ENCODE assay signal across 9 mouse cellular contexts in the genomic region with DNA sequence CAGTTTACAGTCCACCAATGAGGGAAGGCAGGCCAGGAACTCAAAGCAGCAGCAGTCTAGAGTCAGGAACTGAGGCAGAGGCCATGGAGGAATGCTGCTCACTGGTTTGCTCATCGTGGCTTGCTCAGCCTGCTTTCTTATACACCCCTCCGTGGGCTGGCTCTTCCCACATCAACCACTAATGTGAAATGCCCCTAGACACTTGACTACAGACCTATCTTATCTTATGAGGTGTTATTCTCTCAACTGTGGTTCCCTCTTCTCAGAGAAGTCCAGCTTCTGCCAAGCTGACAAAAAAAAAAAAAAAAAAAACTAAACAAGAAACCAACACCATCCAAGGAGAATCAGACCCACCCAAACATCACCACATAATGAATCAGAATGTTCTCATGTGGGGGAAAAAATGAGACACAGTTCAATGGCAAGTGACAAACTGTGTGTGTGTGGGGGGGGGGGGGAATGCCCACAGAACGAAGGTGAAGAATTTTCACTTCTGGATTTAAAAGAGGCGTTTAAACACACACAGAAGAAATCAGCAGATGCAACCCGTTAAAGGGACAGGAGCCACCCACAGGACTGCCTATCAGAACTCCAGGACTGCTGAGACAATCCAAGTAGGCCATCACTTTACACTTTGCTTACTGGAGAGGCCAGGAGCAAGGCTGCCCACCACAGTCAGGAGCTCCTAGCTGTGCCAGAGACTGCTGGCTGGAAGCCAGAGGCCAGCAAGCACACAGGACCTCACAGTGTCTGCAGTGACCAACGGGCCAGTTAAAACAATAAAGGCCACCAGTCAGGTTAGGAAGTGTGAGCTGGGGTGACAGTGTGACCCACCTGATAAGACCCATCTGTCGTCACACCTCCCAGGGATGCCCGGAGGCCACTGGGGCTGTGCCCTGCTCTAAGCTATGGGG.
DNase-seq lines count a peak whose midpoint lies in the region; ATAC-seq and TF ChIP-seq lines count a peak whose summit lies in the region.
"Had no signal": no experiment of that assay in that cellular context is flagged by ENCODE, and none has a peak within 500 bp of the region (broad histone marks: within the 10 kb centered on the region; RNA-seq: fewer than 3 reads in every experiment).

No protein-coding gene starts in this region.

- H3K4me1 ChIP-seq in liver, embryonic 11.5 days (replicated peaks; ENCODE audit: control insufficient read depth, insufficient read depth, low read length) = no peaks in the 10 kb centered on the region
- H3K4me1 ChIP-seq in midbrain, embryonic 10.5 days = no peaks in the 10 kb centered on the region

- DNase-seq in liver, embryonic 11.5 days (ENCODE audit: low spot score) = no peak
- DNase-seq in liver = no peak
- peak; percentile 51 for DNase-seq in adrenal gland, postnatal 25 days
- peak; percentile 31 for DNase-seq in heart, adult 8-10 months (ENCODE audit: low spot score)
- DNase-seq in kidney, postnatal 4 days = peak; percentile 43 to 56
- no peak for DNase-seq in layer of hippocampus, adult 2 months (ENCODE audit: low spot score in 2 of 2)
- no peak for DNase-seq in midbrain, embryonic 10.5 days (ENCODE audit: low spot score)
- no peak for DNase-seq in frontal cortex, postnatal 25 days (ENCODE audit: low spot score in 2 of 2)

- H3K27me3 ChIP-seq in liver, embryonic 11.5 days (replicated peaks; ENCODE audit: control insufficient read depth, insufficient read depth, low read length) = no peaks in the 10 kb centered on the region
- H3K27me3 ChIP-seq in midbrain, embryonic 10.5 days (ENCODE audit: low read depth, poor library complexity, severe bottlenecking) = no peaks in the 10 kb centered on the region
- H3K27me3 ChIP-seq: megakaryocyte, embryonic 14.5 days had no signal

- no peak for TF ChIP-seq CTCF in layer of hippocampus, adult 2 months (conservative IDR thresholded peaks at IDR 0.05)

- no peaks in the 10 kb centered on the region; the same call in 1 of the 2 replicates for H3K9me3 ChIP-seq in liver, embryonic 11.5 days (ENCODE audit: control insufficient read depth, low read length)
- H3K9me3 ChIP-seq in midbrain, embryonic 10.5 days (replicated peaks) = no peaks in the 10 kb centered on the region
- H3K9me3 ChIP-seq: megakaryocyte, embryonic 14.5 days had no signal

- no peak overlapping the region for H3K9ac ChIP-seq in liver, embryonic 11.5 days (ENCODE audit: low read depth, low read length)

- peaks cover 21% of the 10 kb centered on the region; the same call in 1 of the 2 replicates for H3K36me3 ChIP-seq in liver, embryonic 11.5 days (ENCODE audit: control insufficient read depth, insufficient read depth, low read length)
- peaks cover 7% of the 10 kb centered on the region for H3K36me3 ChIP-seq in midbrain, embryonic 10.5 days

- no peak overlapping the region for H3K4me2 ChIP-seq in liver, embryonic 11.5 days

- H3K4me3 ChIP-seq in liver, embryonic 11.5 days (ENCODE audit: low read depth, low read length) = no peak overlapping the region
- no peak overlapping the region for H3K4me3 ChIP-seq in layer of hippocampus, adult 2 months
- H3K4me3 ChIP-seq in midbrain, embryonic 10.5 days = no peak overlapping the region
- H3K4me3 ChIP-seq: megakaryocyte, embryonic 14.5 days had no signal

- no peak overlapping the region for H3K27ac ChIP-seq in liver, embryonic 11.5 days (ENCODE audit: low read depth, low read length)
- no peak overlapping the region for H3K27ac ChIP-seq in layer of hippocampus, adult 2 months
- no peak overlapping the region for H3K27ac ChIP-seq in midbrain, embryonic 10.5 days (replicated peaks)

- peak; percentile 51; the same call in 1 of the 2 replicates for ATAC-seq in liver, embryonic 11.5 days (replicated peaks; ENCODE audit: low FRiP score)

- WGBS in liver, embryonic 11.5 days = 52% methylated on average over 8 of the region's 8 CpGs
- 84% methylated on average over 8 of the region's 8 CpGs for WGBS in midbrain, embryonic 10.5 days

Comparison
In these comparisons a context has a peak if more than half of its experiments do, and no peak if none do; other contexts are left out.
1. DNase-seq: peak in adrenal gland, postnatal 25 days (single experiment), heart, adult 8-10 months (single experiment) and kidney, postnatal 4 days (2 of 2); none in liver, embryonic 11.5 days (single experiment), liver (single experiment), layer of hippocampus, adult 2 months (0 of 2), midbrain, embryonic 10.5 days (single experiment) and frontal cortex, postnatal 25 days (0 of 2).